Mouse (Mus musculus) cerebellum, adult 8-10 months (tissue): ENCODE measurements around the gene Gast.
A peak's percentile ranks its signal among the peaks of the same experiment; 100 is the strongest.
"Not testable (repeated sequence)": the region's sequence is repeated elsewhere in the genome, so short reads cannot be mapped to it uniquely, and the experiment has no call there.

ENCODE experiments used
- DNase-seq: peaks from one replicate; pipeline ENCODE4 v3.0.0; 2022

Gene Gast

DNA sequence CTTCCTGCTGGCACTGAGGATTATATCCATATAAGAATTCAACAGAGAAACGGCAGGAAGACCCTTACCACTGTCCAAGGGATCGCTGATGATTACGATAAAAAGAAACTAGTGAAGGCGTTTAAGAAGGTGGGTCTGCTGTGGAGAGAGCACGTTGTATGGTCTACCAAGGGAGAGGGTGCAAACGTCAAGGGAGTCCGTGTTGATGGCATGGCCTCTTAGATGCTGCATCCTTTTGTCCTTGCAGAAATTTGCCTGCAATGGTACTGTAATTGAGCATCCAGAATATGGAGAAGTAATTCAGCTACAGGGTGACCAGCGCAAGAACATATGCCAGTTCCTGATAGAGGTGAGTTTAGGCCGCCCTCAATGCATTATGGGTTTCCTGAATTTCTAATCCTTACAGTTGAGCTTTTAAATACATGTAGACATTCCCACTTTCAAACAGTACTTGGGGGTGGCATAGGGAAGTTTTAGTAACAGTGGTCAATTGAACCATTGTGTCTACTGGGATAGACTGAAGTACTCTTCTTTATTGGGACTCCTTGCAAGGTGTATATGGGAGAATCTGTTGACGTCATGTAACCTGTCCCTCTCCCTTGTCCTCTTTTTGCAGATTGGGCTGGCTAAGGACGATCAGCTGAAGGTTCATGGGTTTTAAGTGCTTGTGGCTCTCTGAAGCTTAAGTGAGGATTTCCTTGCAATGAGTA lies 13.4 kb upstream of the Gast start:
- peak; percentile 33 for DNase-seq

- DNase-seq = not testable (repeated sequence)
Observed at GRCm38 (mm10) chr11:100321479-100322305, 12.5 kb upstream of the Gast start.

- DNase-seq = no peak
Observed at GRCm38 (mm10) chr11:100322591-100323258, 11.5 kb upstream of the Gast start.

DNA sequence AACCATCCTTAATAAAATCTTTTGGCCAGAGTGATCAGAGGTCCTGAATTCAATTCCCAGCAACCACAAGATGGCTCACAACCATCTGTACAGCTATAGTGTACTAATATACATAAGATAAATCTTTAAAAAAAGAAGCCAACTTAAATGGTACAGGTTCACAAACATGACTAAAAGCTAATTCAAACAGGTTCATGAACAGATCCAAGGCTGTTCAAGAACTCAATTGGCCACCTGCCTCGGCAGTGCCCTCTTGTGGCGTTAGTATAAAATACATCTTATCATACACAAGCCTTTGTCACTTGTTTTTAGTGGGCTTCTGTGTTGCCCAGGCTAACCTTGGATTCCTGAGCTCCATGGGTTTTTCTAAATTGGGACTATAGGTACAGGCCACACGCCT lies 10.6 kb upstream of the Gast start:
- DNase-seq = peak; percentile 49

GRCm38 (mm10) chr11:100325062-100325629 lies 9.1 kb upstream of the Gast start:
- DNase-seq = no peak

DNA sequence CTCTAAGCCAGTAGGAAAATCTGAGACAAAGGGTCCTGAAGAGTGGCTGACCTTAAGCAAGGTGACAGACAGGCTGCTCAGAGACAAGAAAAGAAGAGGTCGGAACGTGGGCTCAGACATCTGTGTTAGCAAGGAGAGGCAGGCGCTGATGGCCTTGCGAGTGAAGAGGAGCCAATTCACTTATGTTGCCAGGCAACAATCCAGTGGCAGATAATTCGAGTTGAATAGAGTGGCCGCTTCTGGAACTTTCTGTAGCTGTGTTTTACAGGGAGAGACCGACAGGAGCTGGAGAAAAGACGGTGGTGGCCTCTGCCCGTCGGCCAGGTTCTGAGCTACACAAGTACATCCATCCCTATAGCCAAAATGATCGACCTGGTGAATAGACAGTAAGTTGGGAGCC lies 6.9 kb upstream of the Gast start:
- no peak for DNase-seq

DNA sequence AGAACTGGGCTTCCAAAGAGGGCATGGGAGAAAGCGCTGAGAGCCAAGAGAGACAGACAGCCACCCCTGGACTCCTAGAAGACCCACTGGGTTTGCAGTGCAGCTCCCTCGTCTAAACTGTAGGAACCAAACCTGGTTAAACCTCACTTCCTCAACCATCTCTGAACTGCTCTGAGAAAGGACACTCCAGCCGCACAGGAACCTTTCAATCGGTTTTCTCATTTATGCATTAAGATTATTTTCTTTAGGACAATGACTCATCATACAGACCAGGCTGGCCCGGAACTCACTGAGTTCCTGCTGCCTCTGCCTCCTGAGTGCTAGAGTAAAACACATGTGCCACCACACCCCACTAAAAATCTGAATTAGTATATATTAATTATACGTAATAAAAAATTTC lies 6.4 kb upstream of the Gast start:
- no peak for DNase-seq

DNA sequence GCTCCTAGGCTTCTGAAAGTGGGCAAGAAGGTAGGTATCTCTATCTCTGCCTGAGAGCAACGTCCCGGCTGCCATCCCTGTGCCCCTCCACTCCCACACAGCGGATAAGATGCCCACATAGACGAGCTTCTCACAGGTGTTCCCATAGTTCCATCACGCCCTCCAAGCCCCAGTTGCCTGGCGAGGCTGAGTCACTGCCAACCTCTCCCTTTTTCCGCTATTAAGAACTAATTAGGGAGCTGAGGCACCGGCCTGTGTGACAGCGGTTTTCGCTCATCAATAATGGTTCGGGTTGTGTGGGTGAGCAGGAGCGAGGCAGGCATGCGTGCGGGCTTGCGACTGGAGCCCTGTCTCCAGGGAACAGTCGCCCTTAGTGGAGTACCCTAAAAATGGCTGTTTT lies 4.0 kb upstream of the Gast start:
- no peak for DNase-seq

- DNase-seq = not testable (repeated sequence)
Observed at GRCm38 (mm10) chr11:100330816-100331375, 3.3 kb upstream of the Gast start.

DNA sequence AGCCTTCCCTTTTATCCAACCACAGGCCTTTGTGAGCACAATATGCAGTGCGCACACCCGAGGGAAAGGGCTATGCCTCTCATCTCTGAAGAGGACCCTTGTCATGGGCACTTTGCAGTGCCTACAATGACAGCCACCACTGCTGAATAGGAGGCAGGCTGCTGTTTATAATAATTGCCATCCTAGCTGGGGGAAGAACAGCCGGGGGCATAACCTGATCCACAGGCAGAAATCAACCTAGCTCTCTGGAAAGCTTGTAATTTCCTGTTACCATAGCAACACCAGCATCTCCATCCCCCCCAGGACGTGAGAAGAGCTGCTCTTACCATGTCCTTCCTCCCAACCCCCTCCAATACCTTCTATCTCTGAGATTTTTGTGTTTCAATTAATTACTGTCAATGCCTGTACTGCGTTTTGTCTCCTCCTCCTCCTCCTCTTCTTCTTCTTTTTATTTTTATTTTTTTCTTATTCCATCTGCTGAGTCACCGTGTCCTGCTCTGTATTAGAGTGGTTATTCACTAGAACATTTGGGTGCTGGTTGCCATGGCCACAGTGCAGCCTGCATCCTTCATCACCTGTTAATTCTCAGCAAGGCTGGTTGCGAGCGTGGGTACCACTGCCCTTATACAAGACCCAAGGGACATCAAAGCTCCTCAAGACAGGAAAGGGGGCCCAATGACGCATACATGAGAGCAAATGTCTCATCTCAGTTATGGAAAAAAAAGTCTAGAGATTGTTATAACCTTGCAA lies 1.3 kb upstream of the Gast start:
- no peak for DNase-seq

- no peak for DNase-seq
Observed at GRCm38 (mm10) chr11:100335731-100336130, 1.5 kb downstream of the Gast start.

GRCm38 (mm10) chr11:100344269-100344668 lies 10.1 kb downstream of the Gast start:
- no peak for DNase-seq

GRCm38 (mm10) chr11:100352076-100352857 lies 18.1 kb downstream of the Gast start:
- no peak for DNase-seq

DNA sequence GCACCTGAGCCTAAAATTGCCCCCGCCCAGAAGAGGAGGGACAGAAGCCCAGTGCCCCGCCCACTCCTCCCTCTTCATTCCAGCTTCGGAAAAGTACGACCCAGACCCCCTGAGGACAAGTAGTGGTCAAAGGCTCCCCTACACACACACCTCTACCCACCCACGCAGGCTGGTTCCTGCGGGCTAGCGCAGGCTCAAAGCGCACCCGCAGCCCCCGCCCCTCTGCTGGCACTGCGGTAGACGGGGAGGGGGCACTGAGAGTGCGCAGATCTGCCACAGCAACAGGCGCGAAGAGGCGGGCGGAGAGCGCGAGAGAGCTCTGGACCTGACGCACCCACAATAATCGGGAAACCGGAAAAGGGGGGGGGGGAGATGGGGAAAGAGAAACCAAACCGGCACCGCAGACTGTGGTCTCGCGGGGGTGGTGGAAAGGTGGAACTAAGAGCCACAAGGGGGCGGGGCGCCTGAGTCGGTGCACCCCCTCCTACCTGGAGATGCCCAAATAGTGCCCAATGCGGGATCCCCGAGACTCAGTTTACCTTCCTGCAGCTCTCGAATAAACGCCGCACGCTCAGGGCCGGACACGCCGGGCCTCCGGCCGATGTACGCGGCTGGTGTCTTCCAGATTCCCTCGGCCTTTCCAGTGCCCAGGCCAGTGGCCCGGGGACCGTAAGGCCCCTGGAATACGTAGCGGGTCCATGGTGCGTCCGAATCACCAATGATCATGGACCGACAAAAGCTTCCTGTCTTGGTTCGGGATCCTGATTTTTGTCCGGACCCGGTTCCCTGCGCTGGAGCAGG lies 21.1 kb downstream of the Gast start:
- DNase-seq = peak; percentile 53

- DNase-seq = peak; percentile 86
Observed at GRCm38 (mm10) chr11:100355972-100356818, 22.0 kb downstream of the Gast start, which contains the start of gene Hap1. Gene Hap1, minus strand, starts transcription at chr11:100356128.

GRCm38 (mm10) chr11:100356819-100357211 lies 22.6 kb downstream of the Gast start:
- DNase-seq = no peak

GRCm38 (mm10) chr11:100357408-100357807 lies 23.2 kb downstream of the Gast start:
- DNase-seq = no peak

- no peak for DNase-seq
Observed at GRCm38 (mm10) chr11:100360175-100360574, 26.0 kb downstream of the Gast start.

DNA sequence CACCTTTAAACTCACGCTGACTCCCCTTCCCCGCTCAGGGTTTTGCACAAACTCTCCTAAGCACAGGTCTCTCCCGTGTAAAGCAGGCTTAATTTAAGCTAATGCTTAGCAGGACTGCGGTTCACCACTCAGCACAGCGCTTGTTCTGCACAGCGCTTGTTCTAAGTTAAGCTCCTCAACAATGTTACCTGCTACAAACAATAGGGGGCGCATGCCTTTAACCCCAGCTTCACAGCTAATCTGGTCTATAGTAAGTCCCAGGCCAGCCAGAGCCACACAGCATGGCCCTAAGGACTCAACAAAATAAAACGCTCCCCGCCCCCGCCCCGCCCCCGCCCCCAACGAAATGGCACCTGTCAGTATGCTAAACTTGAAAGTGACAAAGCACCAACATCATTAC lies 26.9 kb downstream of the Gast start:
- not testable (repeated sequence) for DNase-seq
